Mouse (Mus musculus) cerebellum, adult 18-20 months (tissue): ENCODE results near the gene Dlx6.
A peak's percentile ranks its signal among the peaks of the same experiment; 100 is the strongest.

ENCODE experiments used
- DNase-seq, 2 experiments: peaks; one replicate each; pipeline ENCODE4 v3.0.0; 2021

Gene Dlx6

GRCm38 (mm10) chr6:6877981-6878840, 15.1 kb downstream of the Dlx6 start:
- DNase-seq: no peak

GRCm38 (mm10) chr6:6878841-6879291, 15.7 kb downstream of the Dlx6 start:
- no peak for DNase-seq

GRCm38 (mm10) chr6:6879371-6880325, 16.5 kb downstream of the Dlx6 start:
- DNase-seq: no peak

GRCm38 (mm10) chr6:6880361-6881114, 17.4 kb downstream of the Dlx6 start:
- DNase-seq: no peak

- no peak for DNase-seq
Measured at GRCm38 (mm10) chr6:6881115-6881637, 18.0 kb downstream of the Dlx6 start.

- peak in 1 of 2 experiments; percentile 26 for DNase-seq
Measured at GRCm38 (mm10) chr6:6881638-6882190, 18.6 kb downstream of the Dlx6 start, which contains the start of gene Dlx5. TSS of gene Dlx5 (minus strand) at chr6:6882085.

GRCm38 (mm10) chr6:6882266-6882797, 19.2 kb downstream of the Dlx6 start:
- DNase-seq: no peak

- peak; percentile 17 to 40 for DNase-seq
Measured at GRCm38 (mm10) chr6:6884897-6885296, 21.8 kb downstream of the Dlx6 start.

GRCm38 (mm10) chr6:6886225-6886624, 23.1 kb downstream of the Dlx6 start:
- no peak for DNase-seq

- DNase-seq: no peak
Measured at GRCm38 (mm10) chr6:6890047-6890446, 26.9 kb downstream of the Dlx6 start.

- DNase-seq: no peak
Measured at GRCm38 (mm10) chr6:6909586-6909985, 46.5 kb downstream of the Dlx6 start.

- no peak for DNase-seq
Measured at GRCm38 (mm10) chr6:6914304-6914703, 51.2 kb downstream of the Dlx6 start.

- peak; percentile 35 to 40 for DNase-seq
Measured at GRCm38 (mm10) chr6:6914849-6915525, 51.9 kb downstream of the Dlx6 start.

- DNase-seq: no peak
Measured at GRCm38 (mm10) chr6:6915526-6915915, 52.4 kb downstream of the Dlx6 start.

GRCm38 (mm10) chr6:6917334-6917733, 54.2 kb downstream of the Dlx6 start:
- no peak for DNase-seq
